Mouse (Mus musculus) heart, adult 2 months (tissue): Measurements from ENCODE around the gene Olfr70. TPM values are rescaled to one million over a fixed set of nuclear protein-coding genes. Genes with fewer than 3 reads are reported as not detected.
A peak's percentile ranks its signal among the peaks of the same experiment; 100 is the strongest.

Source experiments
- DNase-seq, 2 experiments: peaks; one replicate each; pipeline ENCODE4 v3.0.0; 2021
- H3K27ac ChIP-seq: fragments of 200-600 bp; 2 replicates; pipeline ENCODE4 v1.8.1; 2022
- H3K27me3 ChIP-seq: fragments of 200-500 bp; 2 replicates; pipeline ENCODE4 v1.6.1; 2012; ENCODE audit warnings: mild to moderate bottlenecking, low read length, inconsistent platforms, mixed read lengths; ENCODE audit not compliant: control insufficient read depth, insufficient read depth
- H3K36me3 ChIP-seq: fragments of 200-500 bp; 2 replicates; pipeline ENCODE4 v1.6.1; 2012; ENCODE audit warnings: low read length, inconsistent platforms; ENCODE audit not compliant: control insufficient read depth, insufficient read depth
- H3K4me1 ChIP-seq: fragments of 200-500 bp; 2 replicates; pipeline ENCODE4 v1.6.1; 2011; ENCODE audit warnings: low read length; ENCODE audit not compliant: control insufficient read depth, insufficient read depth
- H3K4me3 ChIP-seq: fragments of 200-600 bp; 2 replicates; pipeline ENCODE4 v1.8.1; 2022
- H3K79me2 ChIP-seq: fragments of 200-500 bp; replicated peaks from 2 replicates; pipeline ENCODE4 v1.6.1; 2012; ENCODE audit warnings: mild to moderate bottlenecking, inconsistent platforms, low read length, moderate library complexity, mixed read lengths; ENCODE audit not compliant: control insufficient read depth, insufficient read depth
- H3K9ac ChIP-seq: fragments of 200-500 bp; 2 replicates; pipeline ENCODE4 v1.6.1; 2012; ENCODE audit warnings: low read depth, mild to moderate bottlenecking, control low read depth, inconsistent platforms, low read length, mixed read lengths
- CTCF ChIP-seq: fragments of 200-600 bp; IDR thresholded peaks from 2 replicates; pipeline ENCODE4 v1.8.1; 2022; ENCODE audit warnings: antibody characterized with exemption, mild to moderate bottlenecking, moderate library complexity
- EP300 ChIP-seq: fragments of 200-500 bp; IDR thresholded peaks from 2 replicates; pipeline ENCODE4 v1.6.1; 2011; ENCODE audit warnings: low read depth, low read length, control low read depth; ENCODE audit not compliant: insufficient read depth
- POLR2A ChIP-seq: fragments of 200-500 bp; IDR thresholded peaks from 2 replicates; pipeline ENCODE4 v1.6.1; 2011; ENCODE audit warnings: mild to moderate bottlenecking, low read depth, low read length, control low read depth; ENCODE audit not compliant: insufficient read depth
- whole genome bisulfite sequencing: fragments of 180-500 bp; shearing (Covaris S2); methylation state at CpG from one replicate; pipeline ENCODE4 v1.1.7; 2018; 5-methylcytosine and 5-hydroxymethylcytosine counted together
- intact Hi-C: fragments of 180-260 bp; cut with DNase I; formaldehyde crosslinking; loops from one replicate; pipeline ENCODE4 v1.15.1; 2025
- polyA plus RNA-seq: library from polyadenylated mRNA; depleted of rRNA; stranded (reverse); fragments of >200 nt; gene quantifications from 2 replicates; pipeline ENCODE4 v1.2.3, GENCODE M21; 2012
- total RNA-seq, 2 experiments: library from RNA; stranded (reverse); gene quantifications; 2 replicates each; pipeline ENCODE4 v1.2.3; 2021

Gene Olfr70
- total and polyA plus RNA-seq, 3 experiments = not detected

GRCm38 (mm10) chr4:43722191-43722590 lies 21.6 kb upstream of the Olfr70 start:
- peaks cover 8% of the 10 kb centered on the region for H3K4me1 ChIP-seq
- no peaks in the 10 kb centered on the region for H3K36me3 ChIP-seq
- no peak overlapping the region for H3K27ac ChIP-seq
- no peaks in the 10 kb centered on the region for H3K27me3 ChIP-seq
- no peak overlapping the region for H3K4me3 ChIP-seq
- no peak for TF ChIP-seq EP300
- no peak for TF ChIP-seq CTCF
- TF ChIP-seq POLR2A = no peak
- intact Hi-C loops = loop anchor here (2.0 kb wide), 1 partner anchor 139 kb away; no protein-coding TSS in a partner anchor
- H3K79me2 ChIP-seq = no peaks in the 10 kb centered on the region
- no peak for DNase-seq
- WGBS = 89% methylated on average over 4 of the region's 4 CpGs
- no peak overlapping the region for H3K9ac ChIP-seq

- Histone ChIP-seq H3K27ac (peak overlapping the region; percentile 31; the same call in 1 of the 2 replicates), H3K4me1 (peaks cover 2% of the 10 kb centered on the region; the same call in 1 of the 2 replicates), H3K27me3 (no peaks in the 10 kb centered on the region), H3K79me2 (no peaks in the 10 kb centered on the region), H3K4me3 (no peak overlapping the region), H3K36me3 (no peaks in the 10 kb centered on the region), H3K9ac (no peak overlapping the region)
- no peak for DNase-seq
- intact Hi-C loops = no loop called here
- 22% methylated on average over 15 of the region's 16 CpGs for WGBS
- TF ChIP-seq EP300 (no peak), POLR2A (no peak), CTCF (no peak)
Observed at GRCm38 (mm10) chr4:43720491-43721228, 20.1 kb upstream of the Olfr70 start.

GRCm38 (mm10) chr4:43713652-43714219 lies 13.1 kb upstream of the Olfr70 start:
- no peaks in the 10 kb centered on the region; the same call in 1 of the 2 replicates for H3K4me1 ChIP-seq
- WGBS = 46% methylated on average over 7 of the region's 7 CpGs
- no peak for DNase-seq
- no peaks in the 10 kb centered on the region for H3K27me3 ChIP-seq
- no peaks in the 10 kb centered on the region for H3K36me3 ChIP-seq
- no peaks in the 10 kb centered on the region for H3K79me2 ChIP-seq
- H3K27ac ChIP-seq = no peak overlapping the region
- no peak overlapping the region for H3K4me3 ChIP-seq
- no peak overlapping the region for H3K9ac ChIP-seq
- intact Hi-C loops = loop anchor here (5.0 kb wide), 1 partner anchor 281 kb away; no protein-coding TSS in a partner anchor
- TF ChIP-seq CTCF (no peak), POLR2A (no peak), EP300 (no peak)

GRCm38 (mm10) chr4:43711821-43712220 lies 11.2 kb upstream of the Olfr70 start:
- TF ChIP-seq POLR2A (no peak), EP300 (no peak), CTCF (peak; percentile 96)

GRCm38 (mm10) chr4:43709869-43710268 lies 9.3 kb upstream of the Olfr70 start, which contains the start of gene Olfr71:
Gene Olfr71, minus strand, starts transcription at chr4:43710255.
- intact Hi-C loops = loop anchor here (5.0 kb wide), 1 partner anchor 278 kb away; no protein-coding TSS in a partner anchor
- Histone ChIP-seq H3K27ac (no peak within 1 kb of the TSS), H3K36me3 (no peaks in the 10 kb centered on the region), H3K79me2 (no peaks in the 10 kb centered on the region), H3K4me3 (no peak within 1 kb of the TSS), H3K27me3 (no peaks in the 10 kb centered on the region), H3K9ac (no peak within 1 kb of the TSS), H3K4me1 (no peaks in the 10 kb centered on the region; the same call in 1 of the 2 replicates)
- DNase-seq = peak in 1 of 2 experiments; percentile 17
- TF ChIP-seq EP300 = no peak
- no peak for TF ChIP-seq POLR2A
- WGBS = 47% methylated on average over 6 of the region's 6 CpGs

More at GRCm38 (mm10) chr4:43711821-43712220, 11.2 kb upstream of the Olfr70 start:
- 3% methylated on average over 2 of the region's 2 CpGs for whole genome bisulfite sequencing
- Histone ChIP-seq H3K4me1 (no peaks in the 10 kb centered on the region; the same call in 1 of the 2 replicates), H3K27ac (no peak overlapping the region), H3K36me3 (no peaks in the 10 kb centered on the region), H3K4me3 (no peak overlapping the region), H3K79me2 (no peaks in the 10 kb centered on the region), H3K9ac (no peak overlapping the region), H3K27me3 (no peaks in the 10 kb centered on the region)
- peak; percentile 75 to 89 for DNase-seq
- intact Hi-C loops = loop anchor here (1.0 to 5.0 kb wide), 3 partner anchors 40 to 280 kb away; no protein-coding TSS in a partner anchor

- 74% methylated on average over 13 of the region's 13 CpGs for WGBS
- no peaks in the 10 kb centered on the region for H3K4me1 ChIP-seq
- intact Hi-C loops = no loop called here
Observed at GRCm38 (mm10) chr4:43705991-43706390, 5.4 kb upstream of the Olfr70 start.

More at GRCm38 (mm10) chr4:43705991-43706390, 5.4 kb upstream of the Olfr70 start:
- no peaks in the 10 kb centered on the region for H3K27me3 ChIP-seq
- DNase-seq = no peak
- H3K79me2 ChIP-seq = no peaks in the 10 kb centered on the region
- no peaks in the 10 kb centered on the region for H3K36me3 ChIP-seq
- TF ChIP-seq POLR2A (no peak), CTCF (no peak), EP300 (no peak)
- H3K9ac ChIP-seq = no peak overlapping the region
- H3K27ac ChIP-seq = no peak overlapping the region
- H3K4me3 ChIP-seq = no peak overlapping the region
